Mouse (Mus musculus) megakaryocyte, adult 5-6 weeks (primary cell): Measurements from ENCODE around the gene Hnrnpu. TPM values are rescaled to one million over a fixed set of nuclear protein-coding genes. Genes with fewer than 3 reads are reported as not detected.
"Not testable (repeated sequence)": the region's sequence is repeated elsewhere in the genome, so short reads cannot be mapped to it uniquely, and the experiment has no call there.

ENCODE experiments used
- ATAC-seq: 2 replicates; pipeline ENCODE4 v1.8.0; 2016; ENCODE audit warnings: mild to moderate bottlenecking, inconsistent platforms; ENCODE audit not compliant: poor library complexity, severe bottlenecking
- total RNA-seq, 2 experiments: library from RNA; stranded (forward) in 1 of 2; stranded (reverse) in 1 of 2; fragments of 153-499, 151-499 nt in 1 of 2; fragments of 221-1000, 200-1000 nt in 1 of 2; gene quantifications; 2 replicates each; pipeline versions ENCODE4 v1.2.3 to v1.2.4; 2015 to 2017

Hnrnpu gene
- total RNA-seq, 2 experiments from 2014 or later = 321 to 418 TPM

DNA sequence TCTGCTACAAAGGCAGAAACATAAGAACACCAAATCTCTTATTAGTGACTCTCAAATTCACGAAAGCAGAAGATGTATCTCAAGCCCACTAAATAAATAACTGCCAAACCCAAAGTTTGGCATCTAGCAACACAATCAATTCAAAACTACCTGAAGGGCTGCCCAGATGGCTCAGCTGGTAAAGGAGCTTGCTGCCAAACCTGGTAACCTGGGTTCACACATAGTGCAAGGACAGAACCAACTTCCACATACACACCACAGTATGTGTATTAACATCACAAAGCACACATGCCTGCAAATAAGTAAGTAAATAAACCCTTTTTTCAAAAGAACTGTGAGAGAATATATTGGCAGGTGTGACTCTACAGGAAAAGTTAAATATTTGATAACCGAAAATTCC lies 23.4 kb downstream of the Hnrnpu start:
- ATAC-seq = no peak

- no peak for ATAC-seq
These were observed 24.5 kb downstream of the Hnrnpu start for GRCm38 (mm10) chr1:178313039-178313597.

GRCm38 (mm10) chr1:178310128-178310527 lies 27.5 kb downstream of the Hnrnpu start:
- no peak for ATAC-seq

DNA sequence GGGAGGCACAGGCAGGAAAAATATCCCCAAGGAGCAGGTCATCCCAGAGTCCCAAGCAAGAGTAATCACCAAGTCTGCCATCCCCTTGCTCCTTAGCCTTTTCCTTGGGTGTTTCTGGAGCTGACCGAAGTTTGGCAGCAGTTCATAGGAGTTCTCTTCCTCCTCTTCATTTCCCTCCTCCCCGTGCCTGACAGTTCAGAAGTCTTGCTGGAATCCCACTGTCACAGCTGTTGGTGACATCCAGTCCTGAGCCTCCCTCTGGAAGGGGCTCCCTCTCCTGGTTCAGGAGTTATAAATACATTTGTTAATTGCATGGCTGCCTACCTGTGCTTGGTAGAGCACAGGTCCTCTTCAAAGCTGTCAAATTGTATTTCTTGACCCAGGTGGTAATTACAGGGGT lies 28.1 kb downstream of the Hnrnpu start:
- no peak for ATAC-seq

GRCm38 (mm10) chr1:178303425-178303824 lies 34.2 kb downstream of the Hnrnpu start:
- ATAC-seq = peak; percentile 93

- not testable (repeated sequence) for ATAC-seq
These were observed 36.3 kb downstream of the Hnrnpu start for GRCm38 (mm10) chr1:178301261-178301660.

DNA sequence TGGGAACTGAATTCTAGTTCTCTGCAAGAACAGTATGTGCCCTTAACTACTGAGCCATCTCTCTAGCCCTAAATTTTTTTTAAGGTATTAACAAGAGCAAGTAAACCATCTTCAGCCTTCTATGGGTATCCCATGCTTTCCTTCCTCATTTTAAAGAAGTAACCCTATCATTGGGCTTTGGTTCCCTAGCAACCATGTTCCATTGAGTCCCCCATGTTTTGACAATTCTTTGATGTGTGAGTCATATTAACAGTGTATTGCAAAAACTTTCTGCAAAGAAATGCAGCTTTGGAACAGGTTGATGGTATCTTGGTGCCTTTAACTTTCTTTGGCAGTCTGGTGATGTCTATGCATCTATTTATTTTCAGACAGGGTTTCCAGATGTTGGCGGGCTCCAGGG lies 43.5 kb downstream of the Hnrnpu start:
- no peak for ATAC-seq

GRCm38 (mm10) chr1:178291716-178292115 lies 45.9 kb downstream of the Hnrnpu start:
- no peak for ATAC-seq

GRCm38 (mm10) chr1:178287601-178288176 lies 49.9 kb downstream of the Hnrnpu start:
- no peak for ATAC-seq

DNA sequence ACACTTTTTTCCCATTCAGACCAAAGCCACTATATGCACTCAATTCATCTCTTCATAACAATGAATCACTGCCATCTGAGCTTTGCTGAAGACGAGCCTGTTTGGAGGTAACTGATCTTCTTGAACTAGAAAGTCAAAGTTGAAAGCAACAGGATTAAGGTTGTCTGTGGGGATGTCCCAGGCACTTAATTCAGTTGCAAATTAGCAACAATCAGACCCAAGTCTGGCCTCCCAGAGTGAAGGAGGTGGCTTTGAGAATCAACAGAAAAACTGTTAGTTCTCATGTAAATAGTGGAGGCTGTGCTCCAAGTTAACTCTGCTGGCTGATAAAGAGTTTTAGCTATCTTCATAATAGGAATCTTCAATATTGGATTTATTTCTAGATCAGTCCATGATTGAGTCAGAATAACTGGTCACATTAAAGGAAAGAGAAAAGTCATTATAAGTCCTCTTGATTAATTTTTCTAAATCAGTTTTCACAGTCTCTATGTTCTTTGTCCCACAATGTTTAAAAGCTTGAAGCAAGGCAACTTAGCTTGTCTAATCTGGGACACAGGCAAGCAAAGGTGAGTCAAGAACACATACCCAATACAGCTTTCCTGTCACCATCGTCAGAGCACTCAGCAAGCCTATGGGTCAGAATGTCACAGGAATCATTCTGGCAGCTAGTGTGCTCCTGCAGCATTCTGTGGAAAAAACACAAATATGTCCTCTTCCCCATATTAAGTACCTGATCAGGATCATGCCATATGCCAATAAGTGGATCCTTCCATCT lies 53.5 kb downstream of the Hnrnpu start:
- ATAC-seq = no peak

GRCm38 (mm10) chr1:178283314-178283713 lies 54.3 kb downstream of the Hnrnpu start:
- not testable (repeated sequence) for ATAC-seq

- peak; percentile 40 for ATAC-seq
These were observed 61.3 kb downstream of the Hnrnpu start for GRCm38 (mm10) chr1:178276054-178276911.

DNA sequence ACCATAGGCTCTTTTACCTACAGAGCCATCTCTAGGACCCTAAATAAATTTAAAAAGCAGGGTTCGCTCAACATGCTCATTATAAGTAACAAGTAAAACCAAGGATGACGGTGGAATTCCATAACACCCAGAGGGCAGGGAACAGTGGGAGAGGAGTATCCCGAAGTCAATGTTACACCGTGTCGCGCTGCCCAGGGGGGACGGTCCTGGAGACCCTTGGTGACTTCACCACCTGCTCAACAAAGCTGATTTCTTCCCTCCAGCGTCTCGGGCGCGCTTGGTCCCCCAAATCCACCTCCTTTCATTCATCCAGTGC lies 61.9 kb downstream of the Hnrnpu start:
- no peak for ATAC-seq

GRCm38 (mm10) chr1:178275174-178275730 lies 62.3 kb downstream of the Hnrnpu start:
- ATAC-seq = no peak

Other genes with a start within 250 kb of the Hnrnpu start
- 7.8 and 13.8 TPM in 2 replicates for gene Desi2, start 150.4 kb downstream of the Hnrnpu start, total RNA-seq (2015)
- 10.2 and 12.6 TPM in 2 replicates for gene Desi2, start 150.4 kb downstream of the Hnrnpu start, total RNA-seq (2017)
- 163 and 174 TPM in 2 replicates for gene Cox20, start 18.7 kb downstream of the Hnrnpu start, total RNA-seq (2015)
- gene Cox20, start 18.7 kb downstream of the Hnrnpu start, total RNA-seq (2017) = 137 and 158 TPM in 2 replicates
- 0.80 and 1.2 TPM in 2 replicates for gene Efcab2, start 68.3 kb upstream of the Hnrnpu start, total RNA-seq (2015)
- gene Efcab2, start 68.3 kb upstream of the Hnrnpu start, total RNA-seq (2017) = 2.0 and 2.8 TPM in 2 replicates
- 0.02 and 0.20 TPM in 2 replicates for gene Kif26b, start 191.3 kb upstream of the Hnrnpu start, total RNA-seq (2015)
- gene Kif26b, start 191.3 kb upstream of the Hnrnpu start, total RNA-seq (2017) = 0.04 TPM in 1 of 2 replicates, not detected in the other